Mouse (Mus musculus): Measurements from ENCODE around the gene Lhfpl2. TPM values are rescaled to one million over a fixed set of nuclear protein-coding genes. Genes with fewer than 3 reads are reported as not detected.
A peak's percentile ranks its signal among the peaks of the same experiment; 100 is the strongest.

Gene Lhfpl2
- polyA plus RNA-seq, 1 experiment from 2014 or later: 6.8 TPM

- H3K4me3 ChIP-seq (ENCODE audit: low read depth, low read length): no peak overlapping the region
- WGBS: 87% methylated on average over 5 of the region's 6 CpGs
Measured at GRCm38 (mm10) chr13:94185631-94186030, 128.0 kb downstream of the Lhfpl2 start.

GRCm38 (mm10) chr13:94188200-94189086 is 130.8 kb downstream of the Lhfpl2 start:
- DNase-seq (ENCODE audit: low spot score) (no peak), ATAC-seq (ENCODE audit: low FRiP score, low TSS enrichment) (no peak)
- Histone ChIP-seq H3K9ac (ENCODE audit: low read length) (no peak overlapping the region), H3K27ac (replicated peaks) (no peak overlapping the region), H3K27me3 (ENCODE audit: control insufficient read depth, insufficient read depth, low read length) (no peaks in the 10 kb centered on the region), H3K4me3 (ENCODE audit: low read depth, low read length) (no peak overlapping the region), H3K4me2 (replicated peaks; ENCODE audit: low read depth) (no peak overlapping the region), H3K9me3 (ENCODE audit: control insufficient read depth, low read length) (no peaks in the 10 kb centered on the region), H3K4me1 (replicated peaks; ENCODE audit: control insufficient read depth, insufficient read depth) (no peaks in the 10 kb centered on the region), H3K36me3 (ENCODE audit: control insufficient read depth, insufficient read depth, low read length) (no peaks in the 10 kb centered on the region)
- WGBS: 69% methylated on average over 10 of the region's 10 CpGs
- no peak for TF ChIP-seq CTCF (IDR thresholded peaks at IDR 0.05; ENCODE audit: low read depth)
- no peak for TF ChIP-seq EP300 (optimal IDR thresholded peaks at IDR 0.05)

More at GRCm38 (mm10) chr13:94185631-94186030, 128.0 kb downstream of the Lhfpl2 start:
- H3K27me3 ChIP-seq (ENCODE audit: control insufficient read depth, insufficient read depth, low read length): no peaks in the 10 kb centered on the region
- no peaks in the 10 kb centered on the region for H3K4me1 ChIP-seq (replicated peaks; ENCODE audit: control insufficient read depth, insufficient read depth)
- no peak overlapping the region for H3K27ac ChIP-seq (replicated peaks)
- no peak overlapping the region for H3K9ac ChIP-seq (ENCODE audit: low read length)
- no peaks in the 10 kb centered on the region for H3K36me3 ChIP-seq (ENCODE audit: control insufficient read depth, insufficient read depth, low read length)
- DNase-seq (ENCODE audit: low spot score) (no peak), ATAC-seq (ENCODE audit: low FRiP score, low TSS enrichment) (no peak)
- H3K9me3 ChIP-seq (ENCODE audit: control insufficient read depth, low read length): no peaks in the 10 kb centered on the region
- TF ChIP-seq CTCF (IDR thresholded peaks at IDR 0.05; ENCODE audit: low read depth): no peak
- no peak for TF ChIP-seq EP300 (optimal IDR thresholded peaks at IDR 0.05)
- H3K4me2 ChIP-seq (replicated peaks; ENCODE audit: low read depth): no peak overlapping the region

- 80% methylated on average over 1 of the region's 1 CpGs for WGBS
- Histone ChIP-seq H3K36me3 (ENCODE audit: control insufficient read depth, insufficient read depth, low read length) (no peaks in the 10 kb centered on the region), H3K27me3 (ENCODE audit: control insufficient read depth, insufficient read depth, low read length) (no peaks in the 10 kb centered on the region), H3K4me3 (ENCODE audit: low read depth, low read length) (no peak overlapping the region), H3K4me1 (replicated peaks; ENCODE audit: control insufficient read depth, insufficient read depth) (no peaks in the 10 kb centered on the region), H3K9ac (ENCODE audit: low read length) (no peak overlapping the region), H3K27ac (replicated peaks) (no peak overlapping the region), H3K4me2 (replicated peaks; ENCODE audit: low read depth) (no peak overlapping the region), H3K9me3 (ENCODE audit: control insufficient read depth, low read length) (no peaks in the 10 kb centered on the region)
- ATAC-seq (ENCODE audit: low FRiP score, low TSS enrichment) (peak; percentile 60), DNase-seq (ENCODE audit: low spot score) (no peak)
- no peak for TF ChIP-seq EP300 (optimal IDR thresholded peaks at IDR 0.05)
- no peak for TF ChIP-seq CTCF (IDR thresholded peaks at IDR 0.05; ENCODE audit: low read depth)
Measured at GRCm38 (mm10) chr13:94190386-94190785, 132.8 kb downstream of the Lhfpl2 start.

GRCm38 (mm10) chr13:94193227-94193626 is 135.6 kb downstream of the Lhfpl2 start:
- Histone ChIP-seq H3K9me3 (ENCODE audit: control insufficient read depth, low read length) (no peaks in the 10 kb centered on the region), H3K4me3 (ENCODE audit: low read depth, low read length) (no peak overlapping the region), H3K9ac (ENCODE audit: low read length) (no peak overlapping the region), H3K36me3 (ENCODE audit: control insufficient read depth, insufficient read depth, low read length) (peaks cover 3% of the 10 kb centered on the region; the same call in 1 of the 2 replicates), H3K27me3 (ENCODE audit: control insufficient read depth, insufficient read depth, low read length) (no peaks in the 10 kb centered on the region), H3K4me1 (replicated peaks; ENCODE audit: control insufficient read depth, insufficient read depth) (no peaks in the 10 kb centered on the region), H3K27ac (replicated peaks) (no peak overlapping the region), H3K4me2 (replicated peaks; ENCODE audit: low read depth) (no peak overlapping the region)
- WGBS: 74% methylated on average over 4 of the region's 4 CpGs
- DNase-seq (ENCODE audit: low spot score) (no peak), ATAC-seq (ENCODE audit: low FRiP score, low TSS enrichment) (peak; percentile 79)
- TF ChIP-seq CTCF (IDR thresholded peaks at IDR 0.05; ENCODE audit: low read depth): no peak
- no peak for TF ChIP-seq EP300 (optimal IDR thresholded peaks at IDR 0.05)

DNA sequence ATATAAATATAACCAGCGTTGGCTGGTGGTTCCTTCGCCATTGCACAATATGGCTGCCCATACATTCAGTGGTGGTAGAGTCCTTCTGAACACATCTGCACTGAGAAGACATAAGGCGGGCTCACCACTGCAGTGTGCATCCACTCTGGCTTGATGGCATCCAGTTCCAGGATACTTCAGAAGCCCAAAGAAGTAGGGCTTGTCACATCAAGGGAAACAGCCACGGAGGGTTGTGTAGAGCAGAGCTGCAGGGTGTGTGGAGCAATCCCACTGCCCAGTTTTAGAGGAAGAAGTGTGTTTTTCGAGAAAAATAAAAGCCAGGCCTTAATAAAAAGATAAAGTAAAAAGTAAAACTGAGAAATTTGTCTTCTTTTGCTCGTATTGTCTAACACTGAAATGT is 141.0 kb downstream of the Lhfpl2 start:
- WGBS: 87% methylated on average over 6 of the region's 6 CpGs
- Histone ChIP-seq H3K4me3 (ENCODE audit: low read depth, low read length) (no peak overlapping the region), H3K27me3 (ENCODE audit: control insufficient read depth, insufficient read depth, low read length) (no peaks in the 10 kb centered on the region), H3K9ac (ENCODE audit: low read length) (no peak overlapping the region), H3K4me2 (replicated peaks; ENCODE audit: low read depth) (no peak overlapping the region), H3K27ac (replicated peaks) (no peak overlapping the region), H3K4me1 (replicated peaks; ENCODE audit: control insufficient read depth, insufficient read depth) (no peaks in the 10 kb centered on the region), H3K36me3 (ENCODE audit: control insufficient read depth, insufficient read depth, low read length) (peaks cover 3% of the 10 kb centered on the region; the same call in 1 of the 2 replicates), H3K9me3 (ENCODE audit: control insufficient read depth, low read length) (no peaks in the 10 kb centered on the region)
- ATAC-seq (ENCODE audit: low FRiP score, low TSS enrichment): no peak
- TF ChIP-seq CTCF (IDR thresholded peaks at IDR 0.05; ENCODE audit: low read depth) (no peak), EP300 (optimal IDR thresholded peaks at IDR 0.05) (no peak)
- no peak for DNase-seq (ENCODE audit: low spot score)

- WGBS: 42% methylated on average over 8 of the region's 8 CpGs
- no peaks in the 10 kb centered on the region for H3K27me3 ChIP-seq (ENCODE audit: control insufficient read depth, insufficient read depth, low read length)
- DNase-seq (ENCODE audit: low spot score) (no peak), ATAC-seq (ENCODE audit: low FRiP score, low TSS enrichment) (no peak)
- H3K4me3 ChIP-seq (ENCODE audit: low read depth, low read length): no peak overlapping the region
- no peak overlapping the region for H3K4me2 ChIP-seq (replicated peaks; ENCODE audit: low read depth)
- H3K9me3 ChIP-seq (ENCODE audit: control insufficient read depth, low read length): no peaks in the 10 kb centered on the region
- H3K9ac ChIP-seq (ENCODE audit: low read length): no peak overlapping the region
- peaks cover 3% of the 10 kb centered on the region; the same call in 1 of the 2 replicates for H3K36me3 ChIP-seq (ENCODE audit: control insufficient read depth, insufficient read depth, low read length)
- no peak overlapping the region for H3K27ac ChIP-seq (replicated peaks)
- H3K4me1 ChIP-seq (replicated peaks; ENCODE audit: control insufficient read depth, insufficient read depth): no peaks in the 10 kb centered on the region
- TF ChIP-seq EP300 (optimal IDR thresholded peaks at IDR 0.05) (no peak), CTCF (IDR thresholded peaks at IDR 0.05; ENCODE audit: low read depth) (no peak)
Measured at GRCm38 (mm10) chr13:94199829-94200228, 142.2 kb downstream of the Lhfpl2 start.
